Mouse (Mus musculus): ENCODE measurements around the gene Gm29797.

The Gm29797 gene

DNA sequence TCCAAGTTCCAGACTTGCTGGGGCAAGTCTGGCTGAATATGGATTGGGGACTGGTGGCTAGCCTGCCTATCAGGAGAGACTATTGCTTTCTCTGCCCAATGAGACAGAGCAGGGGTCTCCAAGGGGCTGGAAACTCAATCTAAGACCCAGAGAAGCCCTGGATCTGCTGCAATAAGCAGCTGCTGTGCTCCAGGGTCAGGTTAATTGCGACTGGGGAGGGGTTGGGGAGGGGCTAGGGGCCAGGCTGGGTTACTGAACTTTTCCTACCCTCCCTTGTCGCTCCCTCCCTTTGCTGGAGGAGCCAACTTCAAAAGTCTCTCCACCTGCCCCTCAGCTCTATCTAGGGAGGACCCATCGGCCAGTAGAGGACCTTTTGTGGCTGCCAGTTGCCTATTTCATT is at the start of gene Gm29797:
TSS of gene Gm29797 (plus strand) at position 301 of the 400 bp plus-strand sequence.
- peaks cover 4% of the 10 kb centered on the region for H3K36me3 ChIP-seq (ENCODE audit: control insufficient read depth, insufficient read depth, low read length, poor library complexity, severe bottlenecking)
- no peak for DNase-seq (ENCODE audit: low read depth, low spot score)
- H3K27me3 ChIP-seq (ENCODE audit: control insufficient read depth, insufficient read depth, low read length, poor library complexity, severe bottlenecking) = no peaks in the 10 kb centered on the region

DNA sequence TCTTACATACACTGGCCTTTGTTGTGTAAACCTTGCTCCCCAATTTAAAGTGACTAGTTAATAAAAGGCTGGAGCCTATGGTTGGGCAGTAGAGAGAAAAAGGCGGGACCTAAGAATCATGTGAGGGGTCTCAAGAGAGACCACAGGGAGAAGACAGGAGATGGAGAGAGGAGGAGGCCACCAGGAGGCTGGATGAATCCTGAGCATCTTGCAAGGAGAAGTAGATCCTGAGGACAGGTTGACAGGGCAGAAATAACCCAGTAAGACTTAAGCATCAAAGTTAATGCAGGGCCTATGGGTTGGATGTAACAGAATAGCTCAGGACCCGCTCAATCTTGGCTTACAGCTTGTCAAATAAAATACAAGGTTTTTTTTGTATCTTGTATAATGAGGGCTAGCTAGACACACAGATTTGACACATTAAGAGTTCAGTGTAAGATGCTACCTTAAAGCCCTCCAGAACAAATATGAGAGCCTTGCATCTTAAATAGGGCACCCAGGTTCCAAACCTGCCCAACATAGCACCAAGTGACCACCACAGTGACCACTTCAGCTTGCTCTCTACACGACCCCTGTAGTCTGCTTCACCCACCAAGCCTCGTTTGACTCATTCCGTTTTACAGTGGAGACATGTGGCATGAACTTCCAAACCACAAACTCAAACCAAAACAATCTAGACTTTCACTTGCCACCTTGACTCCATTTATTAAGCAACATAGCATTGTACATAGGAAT is 37.9 kb upstream of the Gm29797 start:
- peaks cover 13% of the 10 kb centered on the region; the same call in 1 of the 2 replicates for H3K36me3 ChIP-seq (ENCODE audit: control insufficient read depth, insufficient read depth, low read length, poor library complexity, severe bottlenecking)
- DNase-seq (ENCODE audit: low read depth, low spot score) = no peak
- no peaks in the 10 kb centered on the region for H3K27me3 ChIP-seq (ENCODE audit: control insufficient read depth, insufficient read depth, low read length, poor library complexity, severe bottlenecking)

DNA sequence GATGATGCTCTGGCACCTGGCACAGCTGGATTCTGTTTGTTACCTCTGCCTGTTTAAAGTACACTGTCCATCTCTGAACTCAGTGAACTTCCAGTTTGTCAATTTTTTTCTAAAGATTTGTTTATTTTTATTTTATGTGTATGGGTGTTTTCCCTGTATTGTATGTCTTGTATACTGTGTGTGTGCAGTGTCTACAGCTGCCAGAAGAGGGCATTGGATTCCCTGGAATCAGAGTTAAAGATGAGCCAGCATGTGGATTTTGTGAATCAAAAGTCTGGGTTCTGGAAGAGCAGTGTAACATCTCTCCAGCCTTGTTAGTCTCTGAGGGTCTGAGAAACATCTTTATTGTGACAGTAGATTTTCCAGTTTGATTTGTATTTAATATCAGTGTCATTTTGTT is 33.4 kb upstream of the Gm29797 start:
- peak; percentile 36 for DNase-seq (ENCODE audit: low read depth, low spot score)
- Histone ChIP-seq H3K36me3 (ENCODE audit: control insufficient read depth, insufficient read depth, low read length, poor library complexity, severe bottlenecking) (peaks cover 12% of the 10 kb centered on the region; the same call in 1 of the 2 replicates), H3K27me3 (ENCODE audit: control insufficient read depth, insufficient read depth, low read length, poor library complexity, severe bottlenecking) (no peaks in the 10 kb centered on the region)

DNA sequence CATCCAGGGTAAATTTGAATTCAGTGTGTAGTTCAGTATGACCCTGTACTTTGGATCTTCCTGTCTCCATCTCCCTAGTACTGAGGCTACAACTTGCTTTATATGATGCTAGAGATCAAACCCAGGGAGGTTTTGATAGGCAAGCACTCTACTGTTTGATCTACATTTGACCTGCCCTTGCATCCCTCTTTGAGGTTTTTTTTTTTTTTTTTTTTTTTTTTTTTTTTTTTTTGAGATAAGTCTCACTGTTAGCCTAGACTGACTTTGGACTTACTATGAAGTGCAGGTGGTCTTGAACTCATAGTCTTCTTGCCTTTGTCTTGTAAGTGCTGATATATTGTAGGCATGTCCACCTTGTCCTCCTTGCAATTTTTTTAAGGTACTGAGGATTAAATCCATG is 28.4 kb upstream of the Gm29797 start:
- no peak for DNase-seq (ENCODE audit: low read depth, low spot score)
- H3K36me3 ChIP-seq (ENCODE audit: control insufficient read depth, insufficient read depth, low read length, poor library complexity, severe bottlenecking) = peaks cover 12% of the 10 kb centered on the region; the same call in 1 of the 2 replicates
- H3K27me3 ChIP-seq (ENCODE audit: control insufficient read depth, insufficient read depth, low read length, poor library complexity, severe bottlenecking) = no peaks in the 10 kb centered on the region

DNA sequence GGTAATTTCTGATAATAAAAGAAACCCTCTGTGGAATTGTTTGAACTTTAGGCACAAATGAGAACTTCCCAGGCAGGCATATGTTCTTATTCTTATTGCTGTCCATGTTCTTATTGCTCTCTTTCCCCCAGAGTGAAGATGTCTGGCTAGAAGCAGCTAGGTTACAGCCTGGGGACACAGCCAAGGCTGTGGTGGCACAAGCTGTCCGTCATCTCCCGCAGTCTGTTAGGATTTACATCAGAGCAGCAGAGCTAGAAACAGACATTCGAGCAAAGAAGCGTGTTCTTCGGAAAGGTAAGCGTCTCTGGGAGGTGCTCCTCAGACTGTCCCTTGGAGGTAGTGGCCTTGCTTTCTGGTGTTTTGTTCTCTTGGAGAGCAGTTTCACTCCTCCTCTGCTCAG is 24.2 kb upstream of the Gm29797 start:
- no peak for DNase-seq (ENCODE audit: low read depth, low spot score)
- Histone ChIP-seq H3K36me3 (ENCODE audit: control insufficient read depth, insufficient read depth, low read length, poor library complexity, severe bottlenecking) (peaks cover 17% of the 10 kb centered on the region), H3K27me3 (ENCODE audit: control insufficient read depth, insufficient read depth, low read length, poor library complexity, severe bottlenecking) (no peaks in the 10 kb centered on the region)

DNA sequence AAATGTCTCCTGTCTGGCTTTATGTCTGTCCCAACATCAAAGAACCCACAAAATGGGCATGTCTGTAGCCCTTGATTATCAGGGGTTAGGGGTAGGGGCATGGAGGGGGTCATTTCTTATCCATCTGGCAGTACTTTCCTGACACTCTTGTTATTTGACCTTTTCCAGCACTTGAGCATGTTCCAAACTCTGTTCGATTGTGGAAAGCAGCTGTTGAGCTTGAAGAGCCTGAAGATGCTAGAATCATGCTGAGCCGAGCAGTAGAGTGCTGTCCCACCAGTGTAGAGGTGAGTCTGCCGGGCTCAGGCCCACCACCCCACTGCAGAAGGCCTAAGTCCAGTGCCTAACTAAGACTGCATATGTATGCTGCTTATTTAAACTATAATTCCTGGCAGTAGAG is 21.0 kb upstream of the Gm29797 start:
- no peak for DNase-seq (ENCODE audit: low read depth, low spot score)
- Histone ChIP-seq H3K27me3 (ENCODE audit: control insufficient read depth, insufficient read depth, low read length, poor library complexity, severe bottlenecking) (no peaks in the 10 kb centered on the region), H3K36me3 (ENCODE audit: control insufficient read depth, insufficient read depth, low read length, poor library complexity, severe bottlenecking) (peaks cover 27% of the 10 kb centered on the region)

DNA sequence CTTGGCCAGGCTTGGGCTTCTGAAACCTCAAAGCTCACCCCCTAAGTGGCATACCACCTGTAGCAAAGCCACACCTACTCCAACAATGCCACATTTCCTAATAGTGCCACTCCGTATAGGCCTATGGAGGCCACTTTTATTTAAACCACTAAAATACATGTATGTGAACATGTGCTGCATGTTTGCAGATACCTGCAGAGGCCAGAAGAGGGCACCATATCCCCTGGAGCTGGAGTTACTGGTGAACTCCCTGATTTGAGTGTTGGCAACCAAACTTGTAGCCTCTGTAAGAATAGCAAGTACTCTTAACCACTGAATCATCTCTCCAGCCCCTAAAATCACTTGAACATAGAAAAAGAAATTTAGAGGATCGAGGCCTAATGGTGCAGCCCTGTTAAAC is 12.5 kb upstream of the Gm29797 start:
- H3K36me3 ChIP-seq (ENCODE audit: control insufficient read depth, insufficient read depth, low read length, poor library complexity, severe bottlenecking) = peaks cover 26% of the 10 kb centered on the region
- peak; percentile 69 for DNase-seq (ENCODE audit: low read depth, low spot score)
- H3K27me3 ChIP-seq (ENCODE audit: control insufficient read depth, insufficient read depth, low read length, poor library complexity, severe bottlenecking) = no peaks in the 10 kb centered on the region

DNA sequence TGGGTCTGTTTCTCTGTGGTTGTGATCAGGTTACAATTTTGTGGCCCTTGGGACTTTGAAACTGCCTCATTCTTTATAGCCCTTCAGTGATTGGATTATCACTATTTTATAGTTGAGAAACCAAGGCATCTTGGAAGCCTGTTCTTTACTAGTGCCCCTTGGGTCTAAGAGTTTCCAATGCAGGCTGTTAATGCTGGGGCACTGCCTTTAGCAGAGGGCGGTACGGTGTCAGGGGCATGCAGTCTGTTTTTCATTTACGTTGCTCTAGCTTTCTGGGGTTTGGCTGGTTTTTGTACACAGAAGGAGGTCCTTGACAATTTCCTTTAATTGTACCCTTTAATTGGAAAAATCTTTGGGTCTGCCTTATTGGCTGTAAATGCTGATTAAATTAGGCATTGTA is 11.2 kb upstream of the Gm29797 start:
- Histone ChIP-seq H3K36me3 (ENCODE audit: control insufficient read depth, insufficient read depth, low read length, poor library complexity, severe bottlenecking) (peaks cover 28% of the 10 kb centered on the region), H3K27me3 (ENCODE audit: control insufficient read depth, insufficient read depth, low read length, poor library complexity, severe bottlenecking) (no peaks in the 10 kb centered on the region)
- DNase-seq (ENCODE audit: low read depth, low spot score) = no peak

DNA sequence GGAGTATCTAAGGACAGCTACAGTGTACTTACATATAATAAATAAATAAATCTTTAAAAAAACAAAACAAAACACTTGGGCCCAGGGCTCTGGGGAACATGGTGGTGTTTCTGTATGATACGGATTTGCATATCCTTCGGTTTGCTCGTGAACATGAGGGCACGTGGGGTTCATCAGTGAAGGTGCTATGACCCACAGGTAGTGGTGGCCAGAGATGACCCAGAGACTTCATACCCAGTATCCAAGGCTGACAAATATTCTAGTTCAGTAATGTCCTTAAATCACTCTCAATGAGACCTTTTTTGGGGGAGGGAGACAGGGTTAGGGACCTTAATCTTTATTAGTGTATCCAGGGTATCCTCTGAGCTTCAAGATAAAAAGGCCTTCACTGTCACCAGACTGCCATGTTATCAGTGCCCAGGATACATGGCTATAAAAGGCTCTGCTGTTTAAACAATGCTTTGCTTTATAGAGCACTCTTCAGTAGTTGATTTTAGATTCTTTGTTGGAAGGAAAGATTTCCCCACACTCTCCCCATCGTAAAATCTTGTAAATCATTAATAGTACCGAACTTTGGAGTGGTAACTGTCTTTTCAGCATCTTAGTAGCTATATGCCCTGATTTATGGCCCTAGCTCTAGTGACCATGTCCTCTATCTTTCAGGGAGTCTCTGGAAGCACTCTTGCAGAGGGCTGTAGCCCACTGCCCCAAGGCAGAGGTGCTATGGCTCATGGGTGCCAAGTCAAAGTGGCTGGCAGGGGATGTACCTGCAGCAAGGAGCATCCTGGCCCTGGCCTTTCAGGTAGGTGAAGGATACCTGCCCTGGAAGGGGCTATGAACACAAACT is 10.0 kb upstream of the Gm29797 start:
- no peaks in the 10 kb centered on the region for H3K27me3 ChIP-seq (ENCODE audit: control insufficient read depth, insufficient read depth, low read length, poor library complexity, severe bottlenecking)

DNA sequence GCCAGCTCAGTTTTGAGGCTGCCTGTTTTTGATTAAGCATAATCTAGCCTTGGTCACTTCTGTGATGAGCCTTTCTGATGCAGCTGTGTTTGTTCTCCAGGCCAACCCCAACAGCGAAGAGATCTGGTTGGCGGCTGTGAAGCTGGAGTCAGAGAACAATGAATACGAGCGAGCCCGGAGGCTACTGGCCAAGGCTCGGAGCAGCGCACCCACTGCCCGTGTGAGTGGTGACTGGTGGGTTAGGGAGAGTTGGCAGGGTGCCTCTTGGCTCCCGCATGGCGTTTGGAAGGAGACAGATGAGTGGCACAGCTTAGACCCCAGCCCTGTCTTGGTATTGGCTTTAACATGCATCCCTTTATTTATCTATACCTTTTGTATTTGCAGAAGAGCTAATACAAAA is 7.9 kb upstream of the Gm29797 start:
- no peak for DNase-seq (ENCODE audit: low read depth, low spot score)
- H3K27me3 ChIP-seq (ENCODE audit: control insufficient read depth, insufficient read depth, low read length, poor library complexity, severe bottlenecking) = no peaks in the 10 kb centered on the region
- peaks cover 26% of the 10 kb centered on the region for H3K36me3 ChIP-seq (ENCODE audit: control insufficient read depth, insufficient read depth, low read length, poor library complexity, severe bottlenecking)

More for the DNA sequence above, 10.0 kb upstream of the Gm29797 start:
- H3K36me3 ChIP-seq (ENCODE audit: control insufficient read depth, insufficient read depth, low read length, poor library complexity, severe bottlenecking) = peaks cover 28% of the 10 kb centered on the region
- DNase-seq (ENCODE audit: low read depth, low spot score) = no peak

DNA sequence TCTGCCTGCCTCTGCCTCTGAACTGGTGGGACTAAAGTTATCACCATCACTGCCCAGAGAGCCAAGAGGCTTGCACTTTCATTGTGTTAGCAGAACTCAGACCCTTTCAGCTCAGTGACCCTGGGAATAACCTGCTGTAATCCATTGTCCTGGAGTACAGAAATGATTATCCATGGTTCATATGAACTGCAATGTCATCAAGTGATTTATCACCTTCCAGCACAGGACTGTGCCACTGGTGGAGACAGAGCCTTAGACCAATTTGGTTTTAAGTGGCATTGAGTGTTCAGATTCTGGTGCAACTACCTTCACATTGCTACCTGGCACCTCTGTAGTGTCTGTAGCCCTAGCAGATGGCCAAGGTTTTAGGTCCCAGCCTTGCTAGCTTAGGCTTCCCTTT is 3.8 kb upstream of the Gm29797 start:
- DNase-seq (ENCODE audit: low read depth, low spot score) = no peak
- Histone ChIP-seq H3K36me3 (ENCODE audit: control insufficient read depth, insufficient read depth, low read length, poor library complexity, severe bottlenecking) (peaks cover 14% of the 10 kb centered on the region), H3K27me3 (ENCODE audit: control insufficient read depth, insufficient read depth, low read length, poor library complexity, severe bottlenecking) (no peaks in the 10 kb centered on the region)

DNA sequence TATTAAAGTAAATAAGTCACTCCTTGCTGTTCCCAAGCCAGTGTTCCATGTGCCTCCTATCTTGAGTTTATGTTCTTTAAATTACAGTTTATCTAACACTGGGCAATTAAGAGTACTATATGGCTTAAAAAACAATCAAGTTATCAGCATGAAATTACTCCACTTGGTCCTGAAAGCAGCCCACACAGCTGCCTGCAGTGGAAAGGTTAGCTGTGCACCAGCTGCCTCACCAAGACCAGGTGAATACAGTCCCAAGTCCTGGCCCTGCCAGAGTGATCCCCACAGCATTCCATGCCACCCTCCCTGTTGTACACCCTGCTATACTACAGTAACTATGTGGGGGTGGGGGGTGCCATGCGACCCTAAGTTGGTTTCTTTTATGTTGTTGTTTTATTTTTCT is 3.3 kb upstream of the Gm29797 start:
- Histone ChIP-seq H3K36me3 (ENCODE audit: control insufficient read depth, insufficient read depth, low read length, poor library complexity, severe bottlenecking) (peaks cover 14% of the 10 kb centered on the region), H3K27me3 (ENCODE audit: control insufficient read depth, insufficient read depth, low read length, poor library complexity, severe bottlenecking) (no peaks in the 10 kb centered on the region)
- no peak for DNase-seq (ENCODE audit: low read depth, low spot score)

DNA sequence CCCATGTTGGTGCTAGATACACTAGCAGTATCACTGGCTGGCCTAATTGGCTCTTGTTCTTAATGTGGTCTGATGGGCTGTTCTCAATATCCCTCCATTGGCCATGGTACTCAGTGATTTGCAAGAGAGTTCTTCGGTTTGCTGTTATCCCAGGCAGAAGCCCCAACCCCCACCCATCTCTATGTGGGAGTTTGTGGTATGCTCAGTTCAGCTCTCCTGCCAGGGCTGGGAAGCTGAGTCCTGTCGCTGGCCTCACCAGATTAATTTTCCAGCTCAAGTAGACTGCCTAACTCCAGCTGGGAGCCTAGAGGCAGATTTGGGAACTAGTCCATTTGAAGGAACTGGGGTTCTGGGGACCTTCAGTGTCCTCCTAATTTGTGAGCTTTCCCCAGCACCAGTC is 607 bp downstream of the Gm29797 start:
- Histone ChIP-seq H3K36me3 (ENCODE audit: control insufficient read depth, insufficient read depth, low read length, poor library complexity, severe bottlenecking) (peaks cover 4% of the 10 kb centered on the region), H3K27me3 (ENCODE audit: control insufficient read depth, insufficient read depth, low read length, poor library complexity, severe bottlenecking) (no peaks in the 10 kb centered on the region)
- DNase-seq (ENCODE audit: low read depth, low spot score) = no peak

DNA sequence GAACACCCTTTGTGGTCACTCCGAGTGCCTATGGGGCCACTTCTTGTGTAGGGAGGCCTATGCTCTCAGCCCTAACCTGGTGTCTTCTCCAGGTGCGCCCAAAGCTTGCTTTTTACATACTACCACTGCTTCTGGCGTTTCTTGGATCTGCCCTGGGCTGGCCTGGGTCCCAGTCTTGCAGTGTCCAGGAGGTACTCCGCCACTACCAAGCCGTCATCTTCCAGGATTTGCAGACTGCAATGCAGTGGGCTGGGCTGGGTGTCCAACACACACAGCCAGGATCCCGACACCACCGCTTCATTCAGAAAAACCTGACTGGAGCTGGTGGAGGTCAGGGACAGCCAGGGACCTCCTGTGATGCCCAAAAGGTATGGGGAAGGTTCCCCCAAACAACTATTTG is 1.7 kb downstream of the Gm29797 start:
- no peak for DNase-seq (ENCODE audit: low read depth, low spot score)
- Histone ChIP-seq H3K36me3 (ENCODE audit: control insufficient read depth, insufficient read depth, low read length, poor library complexity, severe bottlenecking) (peaks cover 4% of the 10 kb centered on the region), H3K27me3 (ENCODE audit: control insufficient read depth, insufficient read depth, low read length, poor library complexity, severe bottlenecking) (no peaks in the 10 kb centered on the region)

DNA sequence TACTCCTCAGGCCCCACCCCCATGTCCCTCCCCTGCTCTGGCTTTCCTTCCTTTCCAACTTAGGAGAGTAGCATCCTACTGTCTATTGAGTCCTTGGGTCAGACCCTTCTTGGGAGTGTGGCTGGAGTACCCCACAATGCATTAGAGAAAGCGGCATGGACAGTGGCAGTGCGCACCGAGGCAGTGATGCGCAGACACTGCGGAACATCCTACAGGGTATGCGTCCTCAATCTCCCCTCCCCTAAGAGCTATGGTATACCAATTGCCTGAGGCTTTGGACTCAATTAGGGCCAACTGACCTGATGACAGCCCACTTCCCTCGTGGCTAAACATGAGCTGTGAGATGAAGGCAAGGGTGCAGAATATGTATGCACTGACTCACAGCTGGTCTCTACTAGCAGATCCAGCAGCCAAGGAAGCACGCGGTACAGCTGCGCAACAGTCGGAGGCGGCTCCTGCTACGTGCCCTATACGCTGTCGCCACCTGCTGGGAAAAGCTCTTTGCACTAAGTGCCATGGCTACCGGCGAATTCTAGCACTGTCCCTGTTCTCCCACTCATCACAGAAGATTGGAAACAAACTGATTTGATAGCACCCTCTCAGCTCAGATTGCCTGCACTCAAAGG is 2.2 kb downstream of the Gm29797 start:
- no peaks in the 10 kb centered on the region for H3K27me3 ChIP-seq (ENCODE audit: control insufficient read depth, insufficient read depth, low read length, poor library complexity, severe bottlenecking)
- DNase-seq (ENCODE audit: low read depth, low spot score) = peak; percentile 39
- H3K36me3 ChIP-seq (ENCODE audit: control insufficient read depth, insufficient read depth, low read length, poor library complexity, severe bottlenecking) = peaks cover 4% of the 10 kb centered on the region
